Mouse (Mus musculus) G1E (cell line): Measurements from ENCODE around the gene Pdpr.

ENCODE experiments used
- CTCF ChIP-seq: IDR thresholded peaks from 2 replicates; pipeline ENCODE4 v1.5.1; 2012; ENCODE audit warnings: low read depth, low read length, inconsistent platforms, mixed read lengths
- POLR2AphosphoS5 ChIP-seq: IDR thresholded peaks from 2 replicates; pipeline ENCODE4 v1.6.1; 2012; ENCODE audit warnings: low read depth, low read length, inconsistent platforms; ENCODE audit not compliant: insufficient replicate concordance
- TAL1 ChIP-seq: conservative IDR thresholded peaks from 2 replicates; pipeline ENCODE4 v1.6.1; 2012; ENCODE audit warnings: low read depth, low read length, inconsistent platforms, mixed read lengths

DNA sequence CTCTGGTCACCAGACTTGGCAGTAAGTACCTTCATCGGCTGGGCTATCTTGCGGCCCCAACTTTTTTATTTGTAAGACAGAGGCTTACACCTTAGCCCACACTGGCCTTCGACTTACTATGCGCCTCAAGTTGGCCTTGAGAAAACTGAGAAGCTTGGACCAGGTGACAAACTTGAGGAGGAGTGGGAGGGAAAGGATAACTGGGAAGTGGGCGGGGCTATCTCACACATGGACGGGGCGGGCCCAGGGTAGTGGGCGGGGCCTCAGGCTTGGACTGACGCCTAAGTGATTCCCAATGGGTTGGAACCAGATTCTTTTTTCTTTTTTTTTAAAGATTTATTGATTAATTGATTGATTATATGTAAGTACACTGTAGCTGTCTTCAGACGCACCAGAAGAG lies 27.0 kb upstream of the Pdpr start:
- no peak for TF ChIP-seq TAL1
- no peak for TF ChIP-seq CTCF
- TF ChIP-seq POLR2AphosphoS5, result no peak
